Mouse (Mus musculus): ENCODE results near the gene Tmem223. TPM values are rescaled to one million over a fixed set of nuclear protein-coding genes. Genes with fewer than 3 reads are reported as not detected.

Gene Tmem223
- polyA plus RNA-seq, 1 experiment from 2014 or later = 199 TPM

DNA sequence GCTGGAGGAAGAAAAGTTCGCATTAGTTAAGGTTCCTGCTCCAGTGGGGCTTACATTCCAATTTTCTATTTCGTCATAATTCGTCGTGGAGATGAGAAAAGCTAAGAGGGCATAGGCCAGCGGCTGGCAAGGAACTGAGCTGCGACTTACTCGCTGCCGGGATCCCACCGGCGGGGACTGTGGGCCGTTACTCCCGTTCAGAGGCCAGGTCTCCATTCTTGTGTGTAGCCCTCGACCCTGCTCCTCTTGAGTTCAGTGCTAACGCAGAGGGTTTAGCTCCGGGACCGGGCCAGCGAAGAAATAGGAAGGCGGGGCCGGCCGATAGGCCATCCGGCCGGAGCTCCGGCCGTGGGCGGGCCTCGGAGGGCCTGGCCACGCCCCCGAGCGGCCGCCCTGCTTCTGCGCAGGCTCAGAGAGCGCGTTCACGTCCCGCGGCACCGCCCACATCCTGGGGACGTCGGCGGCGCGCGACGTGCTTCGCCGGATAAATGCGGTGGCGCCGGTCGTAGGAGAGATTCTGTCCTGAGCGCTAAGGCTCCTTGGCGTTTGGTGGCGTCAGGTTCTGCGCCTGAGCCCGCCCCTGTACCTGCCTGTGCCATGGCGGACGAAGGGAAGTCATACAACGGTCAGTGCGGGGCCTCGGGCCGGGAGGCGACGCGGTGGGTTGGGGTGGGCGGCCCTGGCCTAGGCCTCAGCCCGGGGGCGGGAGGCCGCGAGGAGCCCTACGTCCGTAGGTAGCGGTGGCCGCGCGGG, 14.0 kb upstream of the Tmem223 start, which contains the start of gene Nxf1:
TSS of gene Nxf1 (plus strand) at position 439 of the 753 bp plus-strand sequence.
- Histone ChIP-seq H3K36me3 (peaks cover 31% of the 10 kb centered on the region), H3K9me3 (no peaks in the 10 kb centered on the region), H3K27ac (peak within 1 kb of the TSS; percentile 80), H3K9ac (peak within 1 kb of the TSS; percentile 96), H3K4me2 (replicated peaks) (peak within 1 kb of the TSS; percentile 77), H3K4me1 (peaks cover 19% of the 10 kb centered on the region), H3K27me3 (replicated peaks) (no peaks in the 10 kb centered on the region), H3K4me3 (peak within 1 kb of the TSS; percentile 96)
- 1% methylated on average over 74 of the region's 75 CpGs for WGBS
- peak; percentile 95 for ATAC-seq (ENCODE audit: low FRiP score, low read depth)

DNA sequence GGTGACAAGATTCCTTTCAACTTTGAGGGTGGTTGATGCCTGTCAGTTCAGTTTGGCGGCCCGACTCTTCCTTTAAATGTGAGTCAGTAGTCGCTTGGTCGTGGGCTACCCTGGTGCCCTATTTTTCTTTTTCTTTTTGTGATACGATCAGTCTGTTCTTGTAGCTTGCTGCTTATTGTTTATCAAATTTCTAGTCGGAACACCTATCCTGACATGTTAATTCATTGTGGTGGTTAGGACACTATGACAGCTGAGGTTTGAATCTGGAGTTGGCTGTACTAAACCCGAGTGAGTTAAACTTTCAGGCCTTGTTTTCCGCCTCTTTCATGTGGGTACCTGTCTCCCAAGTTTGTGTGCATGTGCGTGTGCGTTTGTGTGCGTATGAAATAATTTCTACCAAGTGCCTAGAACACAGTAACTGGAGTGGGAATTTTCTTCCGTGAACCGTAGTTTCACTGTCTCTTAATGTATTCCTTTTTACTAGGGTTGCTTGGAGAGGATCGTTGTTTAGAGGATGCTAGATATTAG, 13.3 kb upstream of the Tmem223 start:
- no peaks in the 10 kb centered on the region for H3K9me3 ChIP-seq
- 8% methylated on average over 14 of the region's 14 CpGs for WGBS
- no peaks in the 10 kb centered on the region for H3K27me3 ChIP-seq (replicated peaks)
- H3K36me3 ChIP-seq = peaks cover 31% of the 10 kb centered on the region
- H3K27ac ChIP-seq = no peak overlapping the region; the same call in 1 of the 2 replicates
- H3K4me3 ChIP-seq = peak overlapping the region; percentile 96
- H3K4me1 ChIP-seq = peaks cover 19% of the 10 kb centered on the region
- H3K9ac ChIP-seq = peak overlapping the region; percentile 96
- peak overlapping the region; percentile 77 for H3K4me2 ChIP-seq (replicated peaks)
- no peak for ATAC-seq (ENCODE audit: low FRiP score, low read depth)

DNA sequence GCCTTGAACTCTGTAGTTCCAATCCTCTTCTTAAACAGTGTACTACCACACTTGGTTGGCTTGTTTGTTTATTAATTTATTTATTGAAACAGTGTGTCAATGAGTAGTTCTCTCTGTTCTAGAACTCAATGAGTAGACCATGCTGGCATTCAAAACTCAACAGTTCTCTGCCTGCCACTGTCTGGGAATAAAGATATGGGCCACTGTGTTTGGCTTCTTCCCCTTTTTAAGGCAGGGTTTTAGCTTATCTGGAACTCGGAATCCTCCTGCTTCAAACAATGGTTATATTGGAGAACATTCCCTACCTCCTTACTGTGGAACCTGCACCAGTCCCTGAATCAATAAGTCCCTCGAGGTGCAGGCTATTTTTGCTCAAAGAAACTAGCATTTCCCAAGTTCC, 11.9 kb upstream of the Tmem223 start:
- Histone ChIP-seq H3K27ac (no peak overlapping the region), H3K4me2 (replicated peaks) (peak overlapping the region; percentile 77; the same call in 1 of the 2 replicates), H3K9ac (no peak overlapping the region), H3K4me1 (peaks cover 19% of the 10 kb centered on the region), H3K4me3 (no peak overlapping the region), H3K27me3 (replicated peaks) (no peaks in the 10 kb centered on the region), H3K36me3 (peaks cover 35% of the 10 kb centered on the region), H3K9me3 (no peaks in the 10 kb centered on the region)
- no peak for ATAC-seq (ENCODE audit: low FRiP score, low read depth)
- 94% methylated on average over 2 of the region's 2 CpGs for WGBS

DNA sequence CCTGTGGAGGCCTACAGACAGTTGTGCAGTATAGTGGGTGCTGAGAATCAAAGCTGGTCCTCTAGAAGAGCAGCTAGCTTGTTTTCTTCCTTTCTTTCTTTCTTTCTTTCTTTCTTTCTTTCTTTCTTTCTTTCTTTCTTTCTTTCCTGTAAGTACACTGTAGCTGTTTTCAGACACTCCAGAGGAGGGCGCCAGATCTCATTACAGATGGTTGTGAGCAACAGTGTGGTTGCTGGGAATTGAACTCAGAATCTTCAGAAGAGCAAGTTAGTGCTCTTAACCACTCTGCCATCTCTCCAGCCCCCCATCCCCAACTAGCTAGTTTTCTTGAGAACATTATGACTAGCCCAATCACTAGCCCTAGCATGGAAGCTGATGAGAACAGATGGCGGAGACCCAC, 10.0 kb upstream of the Tmem223 start:
- Histone ChIP-seq H3K27me3 (replicated peaks) (no peaks in the 10 kb centered on the region), H3K4me2 (replicated peaks) (no peak overlapping the region)
- 84% methylated on average over 2 of the region's 2 CpGs for WGBS

DNA sequence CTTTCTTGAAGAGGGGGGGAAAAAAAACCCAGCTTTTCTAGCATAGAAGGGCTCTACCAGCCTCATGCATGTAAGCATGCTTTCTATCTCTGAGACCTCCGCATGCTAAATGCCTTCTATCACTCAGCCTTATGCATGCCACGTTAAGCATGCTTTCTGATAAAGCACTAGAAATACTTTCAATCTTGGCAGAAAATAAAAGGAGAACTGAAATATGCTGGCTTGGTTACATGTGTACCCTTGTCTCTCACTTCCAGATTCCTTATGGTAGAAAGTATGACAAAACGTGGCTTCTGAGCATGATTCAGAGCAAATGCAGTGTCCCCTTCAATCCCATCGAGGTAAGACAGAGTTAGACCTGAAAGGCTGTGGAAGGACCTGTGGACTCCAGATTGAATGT, 7.5 kb upstream of the Tmem223 start:
- no peak overlapping the region for H3K4me3 ChIP-seq
- 93% methylated on average over 4 of the region's 4 CpGs for WGBS
- no peak overlapping the region for H3K9ac ChIP-seq
- H3K27me3 ChIP-seq (replicated peaks) = no peaks in the 10 kb centered on the region
- H3K4me1 ChIP-seq = peaks cover 8% of the 10 kb centered on the region
- no peak overlapping the region for H3K4me2 ChIP-seq (replicated peaks)
- peaks cover 14% of the 10 kb centered on the region; the same call in 1 of the 2 replicates for H3K9me3 ChIP-seq
- peaks cover 63% of the 10 kb centered on the region for H3K36me3 ChIP-seq
- no peak for ATAC-seq (ENCODE audit: low FRiP score, low read depth)
- H3K27ac ChIP-seq = no peak overlapping the region

More for the DNA sequence above, 10.0 kb upstream of the Tmem223 start:
- H3K27ac ChIP-seq = no peak overlapping the region
- no peak overlapping the region for H3K9ac ChIP-seq
- H3K36me3 ChIP-seq = peaks cover 39% of the 10 kb centered on the region
- no peak for ATAC-seq (ENCODE audit: low FRiP score, low read depth)
- peaks cover 18% of the 10 kb centered on the region for H3K4me1 ChIP-seq
- no peak overlapping the region for H3K4me3 ChIP-seq
- peaks cover 13% of the 10 kb centered on the region; the same call in 1 of the 2 replicates for H3K9me3 ChIP-seq

DNA sequence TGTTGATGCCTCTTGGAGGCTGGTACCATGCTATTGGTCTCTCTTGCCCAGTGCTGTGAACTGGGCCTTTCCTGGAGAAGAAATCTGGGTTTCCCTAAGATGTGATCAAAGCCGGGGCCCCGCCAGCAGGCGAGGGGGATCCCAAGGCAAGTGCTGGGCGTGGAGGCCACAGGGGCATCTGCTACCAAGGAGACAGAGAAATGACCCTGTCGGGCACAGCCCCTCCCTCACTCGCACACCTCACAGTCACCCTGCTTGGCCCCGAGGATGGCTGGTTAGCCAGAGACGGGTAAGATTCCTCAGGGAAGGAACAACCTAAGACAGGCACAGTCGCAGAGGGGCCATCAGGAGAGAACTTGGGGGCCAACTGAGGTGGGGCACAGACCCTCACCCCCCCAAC, 5.2 kb upstream of the Tmem223 start:
- H3K4me2 ChIP-seq (replicated peaks) = no peak overlapping the region
- H3K9me3 ChIP-seq = peaks cover 14% of the 10 kb centered on the region; the same call in 1 of the 2 replicates
- no peak overlapping the region for H3K4me3 ChIP-seq
- no peak for ATAC-seq (ENCODE audit: low FRiP score, low read depth)
- no peak overlapping the region for H3K27ac ChIP-seq
- peaks cover 84% of the 10 kb centered on the region for H3K36me3 ChIP-seq
- H3K4me1 ChIP-seq = peaks cover 4% of the 10 kb centered on the region; the same call in 1 of the 2 replicates
- H3K27me3 ChIP-seq (replicated peaks) = no peaks in the 10 kb centered on the region
- H3K9ac ChIP-seq = no peak overlapping the region
- 96% methylated on average over 9 of the region's 9 CpGs for WGBS

DNA sequence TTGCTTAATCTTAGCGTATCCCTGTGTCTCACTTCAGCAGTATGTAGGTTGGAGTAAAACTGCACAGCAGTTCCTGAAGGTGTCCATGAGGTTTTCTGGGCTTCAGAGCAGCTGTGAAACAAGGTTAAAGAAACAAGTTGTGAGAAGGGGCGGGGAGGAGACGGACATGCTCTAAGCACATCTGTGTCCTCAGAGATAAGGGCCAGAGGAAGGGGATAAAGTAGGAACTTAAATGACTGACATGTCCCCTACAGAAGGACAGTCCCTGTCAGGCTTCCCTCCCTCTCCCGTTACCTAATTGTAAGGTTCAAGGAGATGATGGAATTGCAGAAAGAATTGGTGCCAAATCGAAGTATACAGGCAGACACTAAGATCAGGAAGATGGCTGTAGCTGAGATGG, 2.2 kb downstream of the Tmem223 start:
- Histone ChIP-seq H3K4me2 (replicated peaks) (peak overlapping the region; percentile 94), H3K9ac (no peak overlapping the region), H3K36me3 (peaks cover 41% of the 10 kb centered on the region), H3K4me3 (peak overlapping the region; percentile 72), H3K27ac (no peak overlapping the region), H3K27me3 (replicated peaks) (no peaks in the 10 kb centered on the region), H3K9me3 (no peaks in the 10 kb centered on the region), H3K4me1 (peaks cover 33% of the 10 kb centered on the region)
- 85% methylated on average over 5 of the region's 5 CpGs for WGBS
- ATAC-seq (ENCODE audit: low FRiP score, low read depth) = no peak

DNA sequence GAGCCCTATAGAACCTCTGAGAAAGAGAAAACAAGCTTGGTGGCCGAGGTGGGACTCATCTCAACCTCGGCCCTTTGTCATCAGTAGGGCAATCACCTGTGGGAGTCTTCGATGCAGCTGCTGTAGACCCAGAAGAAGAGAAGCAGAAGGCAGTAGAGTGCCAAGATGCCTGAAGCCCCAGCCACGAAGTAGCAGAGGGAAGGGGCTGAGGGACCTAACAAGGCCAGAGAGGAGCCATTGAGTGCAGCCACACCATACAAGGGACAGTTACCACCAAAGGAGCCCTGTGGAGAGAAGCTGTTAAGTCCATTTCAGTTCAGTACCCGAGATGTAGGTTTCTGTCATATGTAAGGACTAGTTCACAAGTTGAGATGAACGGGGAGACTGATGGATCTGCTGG, 2.6 kb downstream of the Tmem223 start:
- peak overlapping the region; percentile 94 for H3K4me2 ChIP-seq (replicated peaks)
- H3K27me3 ChIP-seq (replicated peaks) = no peaks in the 10 kb centered on the region
- H3K4me3 ChIP-seq = peak overlapping the region; percentile 72
- H3K9me3 ChIP-seq = no peaks in the 10 kb centered on the region
- no peak overlapping the region for H3K27ac ChIP-seq
- no peak for ATAC-seq (ENCODE audit: low FRiP score, low read depth)
- peaks cover 41% of the 10 kb centered on the region for H3K36me3 ChIP-seq
- H3K4me1 ChIP-seq = peaks cover 33% of the 10 kb centered on the region
- 57% methylated on average over 6 of the region's 6 CpGs for WGBS
- H3K9ac ChIP-seq = 0 out of 2 replicates have a peak overlapping the region, but pooled peaks have one; percentile 93

DNA sequence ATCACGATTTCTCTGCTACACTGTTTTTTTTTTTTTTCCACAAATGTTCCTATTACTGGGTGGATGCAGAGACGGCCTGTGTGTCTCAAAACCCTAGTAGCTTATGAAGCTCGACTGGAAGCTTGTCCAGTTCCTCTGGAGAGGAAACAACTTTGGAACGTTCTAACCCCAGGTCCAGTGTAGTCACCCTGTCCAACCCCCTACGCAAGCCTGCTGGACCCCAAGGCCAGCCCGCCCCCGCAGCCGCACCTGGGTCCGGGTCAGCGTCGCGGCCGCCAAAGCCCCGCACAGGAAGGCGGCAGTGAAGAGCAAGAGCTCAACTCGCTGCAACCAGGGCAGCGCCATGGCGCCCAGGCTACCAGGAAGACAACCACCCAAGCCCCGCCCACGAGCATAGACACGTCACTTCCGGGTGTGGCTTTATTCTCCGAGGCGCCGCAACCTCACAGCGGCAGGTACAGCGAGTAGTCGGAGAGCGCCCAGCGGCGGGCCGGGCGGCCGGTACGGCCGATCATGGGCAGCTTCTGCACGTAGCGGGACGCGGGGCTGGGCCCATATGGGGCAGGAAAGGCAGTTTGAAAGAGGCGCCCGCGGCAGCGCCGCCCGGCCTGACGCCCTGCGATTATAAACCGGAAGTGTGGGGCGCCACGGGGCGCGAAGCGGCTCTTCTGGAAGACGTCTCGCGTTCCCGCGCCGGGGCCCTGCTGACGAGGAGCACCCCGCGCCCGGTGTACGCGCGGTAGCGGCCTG, 3.5 kb downstream of the Tmem223 start, which contains the start of gene Tmem179b:
TSS of gene Tmem179b (minus strand) at position 382 of the 750 bp plus-strand sequence.
- peak; percentile 92 for ATAC-seq (ENCODE audit: low FRiP score, low read depth)
- H3K9ac ChIP-seq = peak within 1 kb of the TSS; percentile 93
- H3K9me3 ChIP-seq = no peaks in the 10 kb centered on the region
- peak within 1 kb of the TSS; percentile 98 for H3K27ac ChIP-seq
- peak within 1 kb of the TSS; percentile 72 for H3K4me3 ChIP-seq
- H3K4me1 ChIP-seq = peaks cover 33% of the 10 kb centered on the region
- H3K4me2 ChIP-seq (replicated peaks) = peak within 1 kb of the TSS; percentile 94
- peaks cover 36% of the 10 kb centered on the region for H3K36me3 ChIP-seq
- under 1% methylated on average over 68 of the region's 68 CpGs for WGBS
- no peaks in the 10 kb centered on the region for H3K27me3 ChIP-seq (replicated peaks)

DNA sequence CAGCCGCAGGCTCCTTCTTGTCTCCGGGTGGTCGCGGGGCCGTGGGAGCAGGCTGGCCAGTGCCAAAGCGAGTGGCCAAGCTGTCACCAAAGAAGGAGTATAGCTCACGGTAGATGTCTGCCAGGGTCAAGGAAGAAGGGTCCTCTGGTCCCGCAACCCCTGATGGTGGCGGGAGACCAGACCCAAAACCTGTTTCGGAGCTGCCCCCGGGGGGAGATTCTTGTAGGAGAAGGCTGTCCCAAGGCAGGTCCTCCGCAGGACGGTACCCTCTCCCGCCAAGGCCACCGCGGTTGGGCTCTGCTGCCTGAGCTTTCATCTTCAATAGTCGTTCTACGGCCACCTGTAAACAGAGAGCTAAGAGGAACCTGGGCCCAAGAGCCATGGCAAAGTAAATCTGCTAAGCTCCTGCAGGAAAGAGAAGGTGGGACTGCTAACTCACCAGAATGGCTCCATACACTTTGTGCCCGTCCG, 4.2 kb downstream of the Tmem223 start:
- no peaks in the 10 kb centered on the region for H3K9me3 ChIP-seq
- H3K9ac ChIP-seq = peak overlapping the region; percentile 93
- H3K27ac ChIP-seq = peak overlapping the region; percentile 98
- no peaks in the 10 kb centered on the region for H3K27me3 ChIP-seq (replicated peaks)
- H3K4me1 ChIP-seq = peaks cover 33% of the 10 kb centered on the region
- peak overlapping the region; percentile 94 for H3K4me2 ChIP-seq (replicated peaks)
- H3K4me3 ChIP-seq = peak overlapping the region; percentile 72
- peaks cover 34% of the 10 kb centered on the region for H3K36me3 ChIP-seq
- 5% methylated on average over 20 of the region's 20 CpGs for WGBS
- peak; percentile 41 for ATAC-seq (ENCODE audit: low FRiP score, low read depth)

DNA sequence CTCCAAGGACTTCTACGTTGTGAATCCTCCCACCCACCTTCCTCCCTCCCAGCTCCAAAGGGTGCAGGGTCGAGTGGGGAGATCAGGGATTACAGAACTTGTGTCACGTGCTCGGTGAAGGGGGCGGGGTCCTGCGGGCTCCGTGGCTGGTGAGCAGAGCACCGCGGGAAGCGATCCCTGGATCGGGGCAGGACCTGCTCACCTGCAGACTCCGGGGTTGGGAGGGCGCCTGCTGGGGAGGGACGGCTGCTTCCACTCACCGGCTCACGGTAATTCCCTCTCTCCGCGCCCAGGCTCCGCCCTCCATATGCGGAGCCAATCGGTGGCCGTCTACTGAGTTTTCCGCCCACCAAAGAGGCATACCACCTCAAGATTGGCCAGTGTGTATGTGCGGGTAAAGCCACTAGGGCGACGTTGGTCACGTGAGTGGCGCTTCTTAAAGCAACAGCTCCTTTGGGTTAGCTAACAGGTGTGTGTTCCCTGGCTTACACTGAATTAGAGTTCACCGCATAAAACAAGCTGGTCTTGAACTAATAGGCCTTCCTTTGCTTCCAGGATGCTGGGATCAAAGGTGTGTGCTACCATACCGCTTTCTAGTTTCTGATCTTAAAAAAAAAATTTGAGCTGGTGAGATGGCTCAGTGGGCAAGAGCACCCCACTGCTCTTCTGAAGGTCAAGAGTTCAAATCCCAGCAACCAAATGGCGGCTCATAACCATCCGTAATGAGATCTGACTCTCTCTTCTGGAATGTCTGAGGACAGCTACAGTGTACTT, 15.4 kb downstream of the Tmem223 start, which contains the start of gene Taf6l:
TSS of gene Taf6l (minus strand) at position 410 of the 774 bp plus-strand sequence.
- under 1% methylated on average over 32 of the region's 32 CpGs for WGBS
- H3K27ac ChIP-seq = no peak within 1 kb of the TSS
- peak; percentile 99 for ATAC-seq (ENCODE audit: low FRiP score, low read depth)
- H3K4me2 ChIP-seq (replicated peaks) = peak within 1 kb of the TSS; percentile 68
- no peaks in the 10 kb centered on the region for H3K27me3 ChIP-seq (replicated peaks)
- peaks cover 18% of the 10 kb centered on the region; the same call in 1 of the 2 replicates for H3K4me1 ChIP-seq
- peak within 1 kb of the TSS; percentile 74 for H3K4me3 ChIP-seq
- peak within 1 kb of the TSS; percentile 62 for H3K9ac ChIP-seq
- no peaks in the 10 kb centered on the region for H3K9me3 ChIP-seq
- peaks cover 29% of the 10 kb centered on the region for H3K36me3 ChIP-seq

Measured in neural tube, embryonic 12.5 days (tissue).